Mouse (Mus musculus): Measurements from ENCODE around the gene Faap20. TPM values are rescaled to one million over a fixed set of nuclear protein-coding genes. Genes with fewer than 3 reads are reported as not detected.
A peak's percentile ranks its signal among the peaks of the same experiment; 100 is the strongest.
"Not testable (repeated sequence)": the region's sequence is repeated elsewhere in the genome, so short reads cannot be mapped to it uniquely, and the experiment has no call there.

The Faap20 gene
- polyA plus RNA-seq, 1 experiment from 2014 or later: 99.2 TPM

DNA sequence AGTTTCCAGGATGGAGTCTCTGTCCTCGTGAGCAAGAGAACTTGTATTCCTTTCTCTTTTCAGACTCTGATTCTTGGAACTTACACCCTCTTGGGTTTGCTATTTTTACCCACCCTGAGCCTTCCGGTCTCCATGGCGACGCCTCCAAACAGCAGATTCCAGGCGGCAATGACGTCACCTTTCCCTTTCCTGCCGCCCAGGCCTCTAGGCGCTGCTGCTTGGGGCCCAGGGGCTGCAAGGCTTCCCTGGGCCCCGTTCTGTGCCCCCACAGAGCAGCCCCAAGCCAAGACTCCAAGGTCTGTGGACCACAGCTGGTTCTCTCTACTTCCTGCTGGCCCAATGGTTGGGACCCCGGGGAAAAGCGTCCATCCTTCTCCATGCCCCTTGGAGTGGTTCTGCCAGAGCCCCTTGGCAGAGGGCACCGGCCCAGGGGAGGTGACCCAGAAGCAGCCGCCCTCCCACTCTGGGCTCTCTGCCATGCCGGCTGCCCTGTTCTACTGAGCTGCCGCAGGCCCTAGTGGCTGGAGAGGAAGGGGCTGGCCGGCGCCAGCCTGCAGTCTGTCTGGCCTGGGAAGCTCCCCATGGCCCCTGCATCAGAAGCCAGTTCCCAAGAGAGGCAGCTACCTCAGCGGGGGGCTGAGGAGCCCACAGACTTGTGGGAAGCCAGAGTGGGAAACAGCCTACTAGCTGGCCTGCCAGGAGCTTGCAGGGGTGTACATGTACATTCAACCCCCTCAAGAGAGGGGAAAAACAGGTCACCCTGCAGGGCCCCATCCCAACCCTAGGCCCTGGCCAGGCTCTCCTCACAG lies 14.1 kb upstream of the Faap20 start:
- H3K27ac ChIP-seq: peak overlapping the region; percentile 99
- H3K4me3 ChIP-seq (replicated peaks): peak overlapping the region; percentile 15; the same call in 1 of the 2 replicates
- ATAC-seq (ENCODE audit: insufficient number of reproducible peaks, insufficient read depth, low FRiP score, low TSS enrichment, low read depth): peak; percentile 54; the same call in 1 of the 2 replicates
- H3K4me2 ChIP-seq: peak overlapping the region; percentile 46
- no peaks in the 10 kb centered on the region for H3K9me3 ChIP-seq
- WGBS: 18% methylated on average over 18 of the region's 18 CpGs
- H3K27me3 ChIP-seq: no peaks in the 10 kb centered on the region
- H3K4me1 ChIP-seq (replicated peaks): peaks cover 69% of the 10 kb centered on the region
- peak overlapping the region; percentile 55 for H3K9ac ChIP-seq (replicated peaks)
- no peaks in the 10 kb centered on the region for H3K36me3 ChIP-seq

DNA sequence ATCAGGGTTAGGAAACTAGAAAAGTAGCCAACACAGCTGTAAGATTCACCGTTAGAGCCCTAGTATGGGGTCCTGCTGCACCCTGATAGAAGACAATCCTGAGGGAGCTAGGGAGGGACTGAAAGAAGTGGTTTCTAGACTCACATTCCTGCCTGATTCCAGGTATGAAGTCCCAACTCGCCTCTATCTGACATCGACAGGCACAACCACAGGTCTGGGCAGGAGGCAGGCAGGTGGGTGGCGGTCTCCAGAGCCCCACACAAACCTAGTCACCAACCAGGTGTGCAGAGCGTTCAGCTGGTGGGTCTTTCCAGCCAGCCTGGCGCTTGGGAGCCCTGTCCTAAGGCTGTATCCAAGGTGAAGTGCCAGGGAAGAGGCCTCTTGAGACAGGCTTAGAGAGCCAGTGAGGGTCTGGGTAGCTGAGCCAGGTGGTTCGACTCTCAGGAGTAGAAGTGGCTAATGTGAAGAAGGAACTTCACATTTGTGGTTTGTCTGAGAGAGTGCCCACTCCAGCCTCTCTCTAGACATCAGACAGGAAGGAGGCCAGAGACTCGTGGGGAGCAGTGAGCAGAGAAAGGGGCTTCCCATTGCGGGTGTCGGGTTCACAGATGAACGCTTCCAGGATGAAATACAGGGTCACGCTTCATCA lies 12.7 kb upstream of the Faap20 start:
- WGBS: 79% methylated on average over 12 of the region's 12 CpGs
- Histone ChIP-seq H3K9me3 (no peaks in the 10 kb centered on the region), H3K4me1 (replicated peaks) (peaks cover 61% of the 10 kb centered on the region), H3K9ac (replicated peaks) (no peak overlapping the region), H3K4me3 (replicated peaks) (no peak overlapping the region), H3K27me3 (no peaks in the 10 kb centered on the region), H3K4me2 (no peak overlapping the region), H3K36me3 (no peaks in the 10 kb centered on the region), H3K27ac (peak overlapping the region; percentile 99)
- no peak for ATAC-seq (ENCODE audit: insufficient number of reproducible peaks, insufficient read depth, low FRiP score, low TSS enrichment, low read depth)

GRCm38 (mm10) chr4:155238276-155238675 lies 11.3 kb upstream of the Faap20 start:
- H3K9me3 ChIP-seq: no peaks in the 10 kb centered on the region
- no peaks in the 10 kb centered on the region for H3K27me3 ChIP-seq
- no peak for ATAC-seq (ENCODE audit: insufficient number of reproducible peaks, insufficient read depth, low FRiP score, low TSS enrichment, low read depth)
- H3K36me3 ChIP-seq: no peaks in the 10 kb centered on the region
- no peak overlapping the region for H3K4me2 ChIP-seq
- H3K4me1 ChIP-seq (replicated peaks): peaks cover 51% of the 10 kb centered on the region
- no peak overlapping the region for H3K4me3 ChIP-seq (replicated peaks)
- H3K9ac ChIP-seq (replicated peaks): no peak overlapping the region
- no peak overlapping the region for H3K27ac ChIP-seq
- WGBS: 78% methylated on average over 5 of the region's 5 CpGs

GRCm38 (mm10) chr4:155239494-155239893 lies 10.1 kb upstream of the Faap20 start:
- Histone ChIP-seq H3K27ac (no peak overlapping the region), H3K4me3 (replicated peaks) (no peak overlapping the region), H3K9ac (replicated peaks) (no peak overlapping the region), H3K9me3 (no peaks in the 10 kb centered on the region), H3K27me3 (no peaks in the 10 kb centered on the region), H3K4me2 (no peak overlapping the region), H3K4me1 (replicated peaks) (peaks cover 39% of the 10 kb centered on the region), H3K36me3 (no peaks in the 10 kb centered on the region)
- WGBS: 63% methylated on average over 6 of the region's 6 CpGs
- ATAC-seq (ENCODE audit: insufficient number of reproducible peaks, insufficient read depth, low FRiP score, low TSS enrichment, low read depth): no peak

- Histone ChIP-seq H3K27ac (no peak overlapping the region), H3K9me3 (no peaks in the 10 kb centered on the region), H3K4me1 (replicated peaks) (peaks cover 30% of the 10 kb centered on the region), H3K27me3 (no peaks in the 10 kb centered on the region), H3K4me3 (replicated peaks) (no peak overlapping the region), H3K36me3 (no peaks in the 10 kb centered on the region), H3K9ac (replicated peaks) (no peak overlapping the region), H3K4me2 (no peak overlapping the region)
- WGBS: 80% methylated on average over 9 of the region's 9 CpGs
- ATAC-seq (ENCODE audit: insufficient number of reproducible peaks, insufficient read depth, low FRiP score, low TSS enrichment, low read depth): no peak
Measured at GRCm38 (mm10) chr4:155241789-155242188, 7.8 kb upstream of the Faap20 start.

GRCm38 (mm10) chr4:155242292-155242691 lies 7.3 kb upstream of the Faap20 start:
- Histone ChIP-seq H3K9me3 (no peaks in the 10 kb centered on the region), H3K4me2 (no peak overlapping the region), H3K9ac (replicated peaks) (no peak overlapping the region), H3K36me3 (no peaks in the 10 kb centered on the region), H3K27ac (no peak overlapping the region), H3K4me3 (replicated peaks) (no peak overlapping the region), H3K4me1 (replicated peaks) (peaks cover 26% of the 10 kb centered on the region), H3K27me3 (no peaks in the 10 kb centered on the region)
- no peak for ATAC-seq (ENCODE audit: insufficient number of reproducible peaks, insufficient read depth, low FRiP score, low TSS enrichment, low read depth)
- WGBS: 87% methylated on average over 5 of the region's 5 CpGs

DNA sequence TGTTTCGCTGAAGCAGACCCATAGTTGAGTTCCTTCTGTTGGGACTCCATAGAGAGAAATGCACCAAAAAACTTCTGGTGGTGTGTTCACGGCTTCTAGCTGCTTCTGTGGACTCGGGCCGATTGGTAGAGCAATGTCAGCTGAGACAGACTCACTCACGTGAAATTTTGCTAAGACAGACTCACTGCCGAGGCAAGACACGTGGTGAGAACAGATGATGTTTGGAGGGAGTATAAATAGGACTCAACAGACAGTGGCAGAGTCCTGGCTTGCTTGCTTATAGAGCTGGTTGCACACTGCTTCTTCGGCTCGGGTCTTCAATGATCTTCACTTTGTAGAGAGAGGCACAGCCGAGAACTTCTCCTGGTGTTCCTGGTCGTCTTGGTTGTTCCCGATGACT lies 6.4 kb upstream of the Faap20 start:
- Histone ChIP-seq H3K9me3 (no peaks in the 10 kb centered on the region), H3K4me2 (no peak overlapping the region), H3K36me3 (no peaks in the 10 kb centered on the region), H3K27me3 (no peaks in the 10 kb centered on the region), H3K9ac (replicated peaks) (no peak overlapping the region), H3K4me1 (replicated peaks) (peaks cover 18% of the 10 kb centered on the region), H3K27ac (no peak overlapping the region), H3K4me3 (replicated peaks) (no peak overlapping the region)
- WGBS: 89% methylated on average over 12 of the region's 12 CpGs
- no peak for ATAC-seq (ENCODE audit: insufficient number of reproducible peaks, insufficient read depth, low FRiP score, low TSS enrichment, low read depth)

- Histone ChIP-seq H3K4me3 (replicated peaks) (no peak overlapping the region), H3K36me3 (no peaks in the 10 kb centered on the region), H3K4me1 (replicated peaks) (peaks cover 26% of the 10 kb centered on the region), H3K9me3 (no peaks in the 10 kb centered on the region), H3K9ac (replicated peaks) (no peak overlapping the region; the same call in 1 of the 2 replicates), H3K27ac (peak overlapping the region; percentile 53; the same call in 1 of the 2 replicates), H3K27me3 (no peaks in the 10 kb centered on the region), H3K4me2 (no peak overlapping the region)
- ATAC-seq (ENCODE audit: insufficient number of reproducible peaks, insufficient read depth, low FRiP score, low TSS enrichment, low read depth): no peak
- WGBS: 57% methylated on average over 6 of the region's 6 CpGs
Measured at GRCm38 (mm10) chr4:155245770-155246492, 3.7 kb upstream of the Faap20 start.

DNA sequence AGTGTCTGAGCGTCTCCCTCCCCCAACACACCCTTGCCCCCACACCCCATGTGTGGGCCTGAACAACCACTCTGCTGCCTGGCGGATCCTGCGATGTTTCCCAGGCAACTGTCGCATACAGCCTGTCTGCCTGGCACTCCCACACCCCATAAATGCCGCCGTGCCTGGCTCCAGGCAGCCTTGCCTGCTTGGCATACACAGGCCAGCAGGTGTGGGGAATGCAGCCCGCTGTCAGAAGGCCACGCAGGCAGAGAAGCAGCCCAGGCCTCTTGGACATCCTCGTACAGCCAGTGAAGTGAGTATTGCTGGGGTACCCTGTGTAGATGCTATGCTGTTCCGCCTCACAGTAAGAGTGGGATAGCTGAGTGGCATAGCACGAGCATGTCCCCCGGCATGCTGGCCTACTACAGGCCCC lies 2.9 kb upstream of the Faap20 start:
- H3K9me3 ChIP-seq: no peaks in the 10 kb centered on the region
- no peak overlapping the region for H3K4me2 ChIP-seq
- WGBS: 77% methylated on average over 12 of the region's 12 CpGs
- H3K36me3 ChIP-seq: no peaks in the 10 kb centered on the region
- H3K27ac ChIP-seq: no peak overlapping the region
- ATAC-seq (ENCODE audit: insufficient number of reproducible peaks, insufficient read depth, low FRiP score, low TSS enrichment, low read depth): no peak
- H3K4me1 ChIP-seq (replicated peaks): peaks cover 34% of the 10 kb centered on the region
- no peaks in the 10 kb centered on the region for H3K27me3 ChIP-seq
- H3K4me3 ChIP-seq (replicated peaks): no peak overlapping the region
- H3K9ac ChIP-seq (replicated peaks): no peak overlapping the region

- H3K4me2 ChIP-seq; H3K9me3 ChIP-seq; H3K9ac ChIP-seq (replicated peaks); H3K27me3 ChIP-seq; ATAC-seq (ENCODE audit: insufficient number of reproducible peaks, insufficient read depth, low FRiP score, low TSS enrichment, low read depth); H3K27ac ChIP-seq; H3K4me3 ChIP-seq (replicated peaks); H3K36me3 ChIP-seq: not testable (repeated sequence)
- H3K4me1 ChIP-seq (replicated peaks): peaks cover 44% of the 10 kb centered on the region
- 94% methylated on average over 3 of the region's 3 CpGs for WGBS
Measured at GRCm38 (mm10) chr4:155248054-155248453, 1.5 kb upstream of the Faap20 start.

GRCm38 (mm10) chr4:155249257-155249647 lies 350 bp upstream of the Faap20 start:
- Histone ChIP-seq H3K4me3 (replicated peaks) (peak overlapping the region; percentile 61), H3K4me2 (peak overlapping the region; percentile 93), H3K27ac (peak overlapping the region; percentile 97), H3K27me3 (no peaks in the 10 kb centered on the region), H3K9me3 (no peaks in the 10 kb centered on the region), H3K36me3 (peaks cover 19% of the 10 kb centered on the region), H3K9ac (replicated peaks) (peak overlapping the region; percentile 82), H3K4me1 (replicated peaks) (peaks cover 44% of the 10 kb centered on the region)
- ATAC-seq (ENCODE audit: insufficient number of reproducible peaks, insufficient read depth, low FRiP score, low TSS enrichment, low read depth): peak; percentile 69
- under 1% methylated on average over 9 of the region's 9 CpGs for WGBS

Data from limb, embryonic 12.5 days (tissue).